Mouse (Mus musculus): Measurements from ENCODE around the gene Fut7. TPM values are rescaled to one million over a fixed set of nuclear protein-coding genes. Genes with fewer than 3 reads are reported as not detected.

Fut7 gene
- not detected for total RNA-seq (2023)

DNA sequence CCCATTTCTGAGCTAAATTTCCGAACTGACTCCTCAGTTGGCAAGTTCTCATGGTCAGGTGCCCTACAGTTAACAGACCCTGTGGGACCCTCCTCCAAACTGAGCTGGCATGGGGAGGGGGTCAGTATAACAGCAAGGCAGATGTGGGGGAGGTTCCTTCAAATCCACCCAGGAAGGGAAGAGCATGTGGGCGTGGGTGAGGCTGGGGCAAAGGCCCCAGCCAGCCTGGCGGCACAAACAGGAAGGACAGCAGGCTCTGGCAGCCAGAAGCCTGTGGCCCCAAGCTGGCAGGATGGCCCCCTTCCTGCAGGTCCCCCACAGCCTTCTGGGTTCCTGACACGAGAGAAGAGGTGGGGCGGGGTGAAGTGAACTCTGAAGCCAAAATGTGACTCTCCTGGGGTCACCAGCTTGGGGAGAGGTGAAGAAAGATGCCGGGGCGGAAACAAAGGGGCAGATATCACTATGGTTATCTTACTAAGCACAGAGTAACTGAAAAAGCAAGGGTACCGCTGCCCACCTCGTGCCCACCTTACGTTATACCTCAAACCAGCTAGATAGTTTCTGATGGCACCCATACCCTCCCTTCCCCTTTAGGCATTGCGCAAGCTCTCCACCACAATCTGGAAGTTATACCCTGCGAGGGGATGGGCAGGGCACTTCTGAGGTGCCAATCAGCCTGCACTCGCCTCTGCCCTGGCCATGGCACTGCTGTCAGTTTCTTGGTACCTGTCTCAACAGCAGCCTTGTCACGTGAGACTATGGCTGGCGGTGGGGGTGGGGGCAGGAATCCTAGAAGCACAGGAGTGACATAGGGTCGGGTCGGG, at the start of gene Fut7:
Fut7 (plus strand) TSS at position 681 of the 824 bp plus-strand sequence.

DNA sequence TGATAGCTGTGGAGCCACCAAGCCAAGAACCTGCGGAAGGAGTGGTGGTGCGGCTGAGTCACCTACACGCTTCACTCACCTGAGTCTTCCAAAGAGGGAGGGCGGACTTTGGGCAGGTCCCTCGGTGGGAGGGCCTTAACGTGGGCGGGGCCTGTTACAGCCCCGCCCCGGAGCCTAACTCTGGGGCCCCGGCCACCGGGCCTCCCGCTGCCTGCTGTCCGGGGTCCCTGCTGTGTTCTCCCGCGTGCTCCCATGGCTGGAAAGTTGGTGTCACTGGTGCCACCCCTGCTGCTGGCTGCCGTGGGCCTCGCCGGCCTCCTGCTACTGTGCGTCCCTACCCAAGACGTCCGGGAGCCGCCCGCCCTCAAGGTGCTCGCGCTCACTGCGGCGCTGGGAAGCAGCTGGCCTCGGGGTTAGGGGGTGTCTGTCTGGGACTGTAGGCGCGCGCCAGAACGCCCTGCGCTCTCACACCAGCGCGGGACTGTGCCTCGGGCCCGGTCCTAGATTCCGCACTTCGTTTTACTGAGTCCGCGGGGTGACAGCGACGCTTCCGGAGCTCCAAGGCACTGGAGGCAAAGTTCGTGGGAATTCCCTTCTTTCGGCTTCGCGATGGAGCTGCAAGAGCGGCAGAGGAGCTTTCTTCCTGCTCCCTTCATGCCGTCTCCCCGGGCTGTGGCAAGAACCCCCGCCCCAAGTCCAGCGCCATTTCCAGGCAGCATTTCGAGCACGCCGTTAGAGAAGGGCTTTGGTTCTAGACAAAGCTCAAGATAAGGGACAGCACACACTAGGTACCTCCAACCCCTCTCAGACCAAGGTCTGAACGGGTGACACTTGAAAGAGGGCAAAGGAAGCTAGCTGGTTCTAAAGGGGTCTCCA, 27.1 kb upstream of the Fut7 start, which contains the start of gene Entpd2:
Entpd2 (plus strand) TSS at position 154 of the 876 bp plus-strand sequence.

DNA sequence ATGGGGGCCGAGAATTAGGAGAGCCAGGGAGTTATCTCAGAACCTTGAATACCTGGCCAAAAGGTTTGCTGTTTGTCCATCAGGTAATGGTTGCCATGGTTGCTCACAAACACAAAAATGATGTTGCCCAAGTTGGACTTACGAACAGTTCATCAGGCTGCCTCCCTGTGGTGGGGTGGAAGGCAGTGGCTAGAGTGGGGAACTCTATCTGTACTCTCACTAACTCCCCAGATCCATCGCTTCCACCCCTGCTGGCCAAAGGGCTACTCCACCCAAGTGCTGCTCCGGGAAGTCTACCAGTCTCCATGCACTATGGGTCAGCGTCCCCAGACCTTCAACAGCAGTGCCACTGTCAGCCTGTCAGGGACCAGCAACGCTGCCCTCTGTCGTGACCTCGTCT, 24.0 kb upstream of the Fut7 start, which contains the start of gene Npdc1:
Npdc1 (plus strand) TSS at position 301 of the 400 bp plus-strand sequence.

DNA sequence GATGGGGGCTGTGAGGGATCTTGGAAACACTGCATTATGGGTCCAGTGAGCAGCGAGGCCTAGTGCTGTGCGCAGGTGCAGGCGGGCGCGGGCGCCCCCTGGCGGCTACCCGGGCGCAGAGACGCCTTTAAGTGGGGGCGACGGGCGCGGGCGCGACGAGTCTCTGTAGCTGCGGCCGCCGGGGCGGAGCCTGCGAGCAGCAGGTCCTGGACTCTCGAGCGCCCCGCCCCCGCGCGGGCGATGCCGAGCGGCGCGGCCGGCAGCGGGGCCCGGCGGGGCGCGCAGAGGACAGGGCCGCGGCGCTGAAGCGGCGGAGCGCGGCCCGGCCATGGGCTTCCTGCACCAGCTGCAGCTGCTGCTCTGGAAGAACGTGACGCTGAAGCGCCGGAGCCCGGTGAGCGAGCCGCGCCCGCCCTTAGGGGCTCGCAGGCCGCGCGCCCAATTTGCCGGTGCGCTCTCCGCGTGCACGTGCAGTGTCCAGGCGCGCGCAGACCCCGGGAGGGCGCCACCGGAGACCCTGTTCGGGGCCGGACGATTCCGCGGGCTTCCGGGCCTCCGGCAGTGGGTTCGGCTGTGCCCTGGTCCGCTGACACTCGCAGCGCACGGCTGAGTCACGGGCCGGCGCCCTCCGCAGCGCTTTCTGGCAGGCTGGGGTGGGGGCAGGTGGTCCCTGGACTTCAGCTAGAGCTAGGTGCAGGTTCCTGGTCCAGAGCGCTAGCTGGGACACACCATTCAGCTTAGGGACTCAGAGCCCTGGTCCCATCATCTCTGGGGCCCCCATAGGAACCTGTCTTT, 5.6 kb downstream of the Fut7 start, which contains the start of gene Abca2:
Abca2 (plus strand) TSS at position 262 of the 795 bp plus-strand sequence.

DNA sequence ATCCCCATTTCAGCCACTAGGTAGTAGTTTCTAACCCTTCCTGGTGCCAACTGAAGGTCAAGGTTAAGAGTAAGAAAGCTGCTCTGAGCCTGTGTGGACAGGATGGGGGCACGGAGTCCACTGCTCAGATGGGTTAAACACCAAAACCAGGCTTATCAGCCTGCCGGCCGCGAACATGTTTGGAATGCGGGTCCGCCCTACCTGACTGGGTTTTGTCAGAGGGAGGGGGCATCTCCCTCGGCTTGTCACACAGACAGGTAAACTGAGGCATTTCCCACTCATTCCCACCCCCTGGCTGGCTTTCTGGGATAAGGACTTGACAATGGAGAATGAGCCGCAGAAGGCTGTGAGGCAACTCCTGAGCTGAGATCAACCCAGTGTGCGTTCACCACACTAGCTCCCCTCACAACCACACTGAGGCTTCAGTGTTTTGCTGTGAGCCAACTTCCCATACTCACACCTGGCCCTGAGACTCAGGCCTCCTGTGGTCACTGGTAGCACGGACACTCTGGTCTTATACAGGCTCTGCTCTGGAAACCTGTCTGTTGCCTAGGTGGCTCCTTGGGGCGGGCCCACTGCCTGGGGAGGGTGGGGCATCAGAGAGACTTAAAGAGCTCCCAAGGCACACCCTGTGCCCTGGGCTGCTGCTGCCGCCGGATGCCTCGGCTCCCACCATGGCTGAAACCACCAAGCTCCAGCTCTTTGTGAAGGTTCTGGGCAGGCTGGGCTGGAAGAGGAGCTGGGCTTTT, 33.3 kb downstream of the Fut7 start, which contains the start of gene Clic3:
Clic3 (plus strand) TSS at position 634 of the 749 bp plus-strand sequence.

DNA sequence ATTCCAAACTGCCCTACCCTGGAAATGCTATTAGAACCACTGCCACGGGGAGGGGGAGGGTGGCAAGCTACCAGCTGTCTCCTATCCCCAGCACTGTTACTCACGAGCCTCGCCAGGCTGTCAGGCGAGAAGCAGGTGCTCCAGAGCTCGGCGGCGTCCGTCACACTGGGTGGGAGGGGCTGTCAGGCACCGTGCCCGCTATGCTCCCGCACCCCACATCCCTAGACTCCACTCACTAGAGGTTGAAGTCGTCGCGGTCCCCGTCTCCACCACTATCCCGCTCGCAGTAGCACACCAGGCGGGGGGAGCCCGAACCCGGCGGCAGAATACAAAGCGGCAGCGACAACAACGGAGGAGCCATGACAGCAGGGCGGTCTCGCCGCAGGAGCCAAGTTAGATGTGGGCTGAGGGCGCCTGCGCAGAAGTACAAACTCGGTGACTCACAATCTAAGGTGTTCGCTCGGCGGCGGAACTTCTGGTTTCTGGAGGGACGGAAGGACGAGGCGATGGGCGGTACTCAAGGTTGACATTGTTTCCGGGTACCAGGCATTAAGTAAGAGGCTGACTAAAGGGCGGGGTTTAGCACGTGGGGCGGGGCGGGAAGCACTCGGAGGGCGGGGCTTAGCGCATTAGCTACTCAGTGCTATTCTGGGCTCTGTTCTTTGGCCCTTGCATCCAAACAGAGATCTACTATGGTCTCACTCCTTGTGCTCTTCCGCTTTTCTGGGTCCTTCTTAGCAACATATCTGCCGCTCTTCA, 37.7 kb downstream of the Fut7 start, which contains the start of gene Paxx:
Paxx (minus strand) TSS at position 544 of the 759 bp plus-strand sequence.

DNA sequence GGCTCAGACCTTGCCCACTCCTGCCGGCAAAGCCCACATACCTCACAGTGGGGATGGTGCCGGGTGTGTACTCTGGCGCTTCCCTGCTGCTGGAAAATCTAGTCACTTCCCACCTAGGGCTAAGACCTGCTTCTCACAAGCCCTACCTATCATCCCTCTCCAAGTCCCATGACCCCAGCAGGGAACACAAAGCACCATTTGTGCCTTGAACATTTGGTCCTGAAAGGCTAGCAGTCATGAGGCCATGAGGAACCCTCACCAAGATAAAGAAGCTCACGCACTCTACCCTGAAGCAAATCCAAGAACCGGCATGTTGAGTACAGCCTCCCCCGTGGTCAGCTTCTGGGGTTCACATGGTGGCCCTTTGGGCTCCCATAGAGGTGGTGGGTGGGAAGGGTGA, 46.9 kb downstream of the Fut7 start, which contains the start of gene Ptgds:
Ptgds (minus strand) TSS at position 78 of the 400 bp plus-strand sequence.

Other genes starting within 250 kb of the Fut7 start
- gene Nrarp, start 242.5 kb upstream of the Fut7 start, total RNA-seq (2023): 1 to 10 TPM; 3.7 to 4.2 TPM
- 10 to 100 TPM; 36.4 to 59.0 TPM for gene Tor4a, start 226.4 kb upstream of the Fut7 start, total RNA-seq (2023)
- 10 to 100 TPM; 96.3 to 98.1 TPM for gene Nelfb, start 211.8 kb upstream of the Fut7 start, total RNA-seq (2023)
- gene Stpg3, start 208.6 kb upstream of the Fut7 start, total RNA-seq (2023): not detected
- under 1 TPM in 1 of 2 experiments, not detected in 1; 0.50 TPM for gene Fam166a, start 204.5 kb upstream of the Fut7 start, total RNA-seq (2023)
- 100 to 1,000 TPM; 117 to 128 TPM for gene Tubb4b, start 198.6 kb upstream of the Fut7 start, total RNA-seq (2023)
- gene Slc34a3, start 188.9 kb upstream of the Fut7 start, total RNA-seq (2023): not detected
- not detected for gene Rnf224, start 186.5 kb upstream of the Fut7 start, total RNA-seq (2023)
- gene Rnf208, start 181.0 kb upstream of the Fut7 start, total RNA-seq (2023): not detected
- not detected for gene Cysrt1, start 180.8 kb upstream of the Fut7 start, total RNA-seq (2023)
- gene AL732309.1, start 176.4 kb upstream of the Fut7 start, total RNA-seq (2023): 10 to 100 TPM; 10.7 to 11.9 TPM
- gene Tmem203, start 167.8 kb upstream of the Fut7 start, total RNA-seq (2023): 10 to 100 TPM; 20.1 to 25.4 TPM
- gene Tprn, start 160.6 kb upstream of the Fut7 start, total RNA-seq (2023): 10 to 100 TPM; 15.5 to 20.0 TPM
- 10 to 100 TPM; 43.7 to 44.2 TPM for gene Ssna1, start 150.8 kb upstream of the Fut7 start, total RNA-seq (2023)
- 100 to 1,000 TPM; 114 to 127 TPM for gene Anapc2, start 150.8 kb upstream of the Fut7 start, total RNA-seq (2023)
- gene Tmem210, start 135.1 kb upstream of the Fut7 start, total RNA-seq (2023): not detected
- gene Lrrc26, start 133.4 kb upstream of the Fut7 start, total RNA-seq (2023): not detected
- not detected for gene Grin1, start 104.1 kb upstream of the Fut7 start, total RNA-seq (2023)
- gene Man1b1, start 90.9 kb upstream of the Fut7 start, total RNA-seq (2023): 10 to 100 TPM; 49.9 to 52.4 TPM
- gene Dpp7, start 66.9 kb upstream of the Fut7 start, total RNA-seq (2023): 10 to 100 TPM; 36.0 to 36.9 TPM
- 10 to 100 TPM; 25.0 to 27.0 TPM for gene Uap1l1, start 57.6 kb upstream of the Fut7 start, total RNA-seq (2023)
- 1 to 10 TPM in 1 of 2 experiments, under 1 TPM in 1; 0.44 to 1.0 TPM for gene Sapcd2, start 50.9 kb upstream of the Fut7 start, total RNA-seq (2023)
- not detected for gene Entpd2, start 27.4 kb upstream of the Fut7 start, total RNA-seq (2023)
- gene Npdc1, start 23.9 kb upstream of the Fut7 start, total RNA-seq (2023): not detected
- gene Abca2, start 5.4 kb downstream of the Fut7 start, total RNA-seq (2023): 10 to 100 TPM; 48.1 to 52.4 TPM
- not detected for gene Clic3, start 33.6 kb downstream of the Fut7 start, total RNA-seq (2023)
- gene Paxx, start 37.8 kb downstream of the Fut7 start, total RNA-seq (2023): 10 to 100 TPM; 90.9 to 100.0 TPM
- not detected for gene Ptgds, start 46.8 kb downstream of the Fut7 start, total RNA-seq (2023)
- not detected for gene Lcn12, start 70.6 kb downstream of the Fut7 start, total RNA-seq (2023)
- gene Fbxw5, start 77.5 kb downstream of the Fut7 start, total RNA-seq (2023): 10 to 100 TPM; 72.0 to 74.1 TPM
- under 1 TPM in 1 of 2 experiments, not detected in 1; 0.93 TPM for gene C8g, start 78.5 kb downstream of the Fut7 start, total RNA-seq (2023)
- 10 to 100 TPM; 59.2 to 66.5 TPM for gene Traf2, start 123.7 kb downstream of the Fut7 start, total RNA-seq (2023)
- gene Edf1, start 134.6 kb downstream of the Fut7 start, total RNA-seq (2023): 100 to 1,000 TPM; 109 to 136 TPM
- 1 to 10 TPM; 1.2 to 3.0 TPM for gene Mamdc4, start 151.6 kb downstream of the Fut7 start, total RNA-seq (2023)
- gene Phpt1, start 152.0 kb downstream of the Fut7 start, total RNA-seq (2023): 10 to 100 TPM; 18.3 to 19.3 TPM
- under 1 TPM in 1 of 2 experiments, not detected in 1; 0.15 TPM for gene Ajm1, start 158.5 kb downstream of the Fut7 start, total RNA-seq (2023)
- 100 to 1,000 TPM; 100 to 112 TPM for gene Rabl6, start 185.3 kb downstream of the Fut7 start, total RNA-seq (2023)
- not detected for gene Ccdc183, start 194.4 kb downstream of the Fut7 start, total RNA-seq (2023)
- gene Tmem141, start 198.7 kb downstream of the Fut7 start, total RNA-seq (2023): 1 to 10 TPM in 1 of 2 experiments, not detected in 1; 1.5 TPM
- 1 to 10 TPM in 1 of 2 experiments, under 1 TPM in 1; 0.68 to 5.9 TPM for gene Fcna, start 204.8 kb downstream of the Fut7 start, total RNA-seq (2023)
- gene Lcn8, start 229.9 kb downstream of the Fut7 start, total RNA-seq (2023): not detected
- gene Lcn5, start 234.7 kb downstream of the Fut7 start, total RNA-seq (2023): not detected

Data from B cell, adult 67 days (primary cell).